Mouse (Mus musculus): ENCODE data around the gene Irf9. TPM values are rescaled to one million over a fixed set of nuclear protein-coding genes. Genes with fewer than 3 reads are reported as not detected.

Irf9 gene
- polyA plus RNA-seq, 1 experiment from 2014 or later, result 27.4 TPM

DNA sequence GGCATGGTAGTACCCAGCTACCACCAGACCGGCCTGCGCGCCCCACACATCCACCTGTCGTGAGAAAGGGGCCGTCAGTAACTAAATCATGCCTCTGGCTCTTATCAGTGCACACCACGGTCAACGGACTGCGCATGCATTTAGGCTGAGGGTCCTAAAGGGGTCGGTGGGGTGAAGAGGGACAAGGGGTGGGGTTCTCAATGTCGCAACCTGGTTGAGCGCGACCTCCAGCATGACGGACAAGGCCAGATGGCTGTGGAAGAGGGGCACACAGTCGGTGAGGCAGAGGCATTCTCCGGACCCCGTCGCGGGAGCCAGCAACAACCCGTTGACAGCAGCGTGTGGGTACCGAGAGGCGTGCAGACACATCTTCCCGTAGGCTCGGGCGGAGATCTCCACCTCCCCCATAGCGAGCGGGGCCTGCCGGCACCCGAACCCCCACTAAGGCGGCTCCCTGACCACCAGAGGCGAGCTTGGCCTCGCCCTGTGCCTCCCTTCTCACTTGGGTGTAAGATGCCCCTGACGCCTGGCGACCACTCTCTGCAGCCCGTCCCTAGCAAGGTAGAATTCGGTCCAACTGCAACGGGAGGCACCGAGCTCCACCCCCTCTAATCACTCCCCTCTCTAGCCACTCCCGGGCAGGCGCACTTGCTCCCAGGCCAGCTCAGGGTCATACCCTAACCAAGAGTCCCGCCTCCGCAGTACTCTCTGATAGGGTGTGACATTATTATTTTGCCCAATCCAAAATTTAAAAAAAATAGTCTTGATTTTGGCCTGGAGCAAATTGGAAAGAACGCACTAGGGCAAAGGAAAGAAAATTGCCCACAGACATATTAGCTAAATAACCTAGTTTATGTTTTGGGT, 18.4 kb upstream of the Irf9 start, which contains the start of gene Emc9:
Emc9 (minus strand) TSS at position 601 of the 864 bp plus-strand sequence.
- no peak within 1 kb of the TSS for H3K27ac ChIP-seq

DNA sequence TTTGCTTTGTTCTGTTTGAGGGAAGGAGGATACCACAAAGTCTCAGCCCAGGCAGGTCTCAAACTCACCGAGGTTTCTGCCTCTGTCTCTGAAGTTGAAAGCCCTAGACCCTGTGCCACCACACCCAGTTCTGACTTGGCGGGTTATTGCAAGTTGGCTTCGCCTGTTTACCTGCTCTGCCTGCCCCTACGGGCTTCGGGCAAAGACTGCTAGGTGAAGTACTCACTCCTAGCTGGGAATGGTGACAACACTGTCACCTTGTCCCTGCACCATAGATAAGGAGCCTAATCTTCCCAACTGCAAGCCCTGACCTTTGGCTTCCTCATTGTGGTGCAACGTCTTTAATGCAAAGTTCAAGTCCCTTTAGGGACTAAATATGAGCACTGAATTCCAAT, 17.8 kb upstream of the Irf9 start:
- no peak for DNase-seq (ENCODE audit: low spot score)
- peak overlapping the region; percentile 91; the same call in 1 of the 2 replicates for H3K4me2 ChIP-seq (ENCODE audit: low read length)
- H3K27me3 ChIP-seq (ENCODE audit: insufficient read depth, low read length), result no peaks in the 10 kb centered on the region
- peaks cover 10% of the 10 kb centered on the region; the same call in 1 of the 2 replicates for H3K36me3 ChIP-seq (ENCODE audit: insufficient read depth, low read length)
- no peaks in the 10 kb centered on the region for H3K9me3 ChIP-seq (replicated peaks; ENCODE audit: low read length)
- ATAC-seq (replicated peaks; ENCODE audit: low FRiP score, low read depth), result no peak
- H3K9ac ChIP-seq (ENCODE audit: low read depth, low read length), result no peak overlapping the region
- H3K4me1 ChIP-seq (replicated peaks; ENCODE audit: insufficient read depth, low read length), result no peaks in the 10 kb centered on the region
- WGBS, result 64% methylated on average over 6 of the region's 6 CpGs
- no peak overlapping the region for H3K4me3 ChIP-seq (replicated peaks; ENCODE audit: low read depth, low read length)
- no peak overlapping the region for H3K27ac ChIP-seq
- no peak for TF ChIP-seq CTCF (IDR thresholded peaks at IDR 0.05; ENCODE audit: low read depth)

More for the DNA sequence above, 18.4 kb upstream of the Irf9 start, which contains the start of gene Emc9:
- H3K4me1 ChIP-seq (replicated peaks; ENCODE audit: insufficient read depth, low read length), result no peaks in the 10 kb centered on the region
- H3K4me2 ChIP-seq (ENCODE audit: low read length), result peak within 1 kb of the TSS; percentile 91
- DNase-seq (ENCODE audit: low spot score) (peak; percentile 60), ATAC-seq (replicated peaks; ENCODE audit: low FRiP score, low read depth) (peak; percentile 68; the same call in 1 of the 2 replicates)
- H3K9me3 ChIP-seq (replicated peaks; ENCODE audit: low read length), result no peaks in the 10 kb centered on the region
- 6% methylated on average over 43 of the region's 43 CpGs for WGBS
- H3K4me3 ChIP-seq (replicated peaks; ENCODE audit: low read depth, low read length), result peak within 1 kb of the TSS; percentile 47
- no peak for TF ChIP-seq CTCF (IDR thresholded peaks at IDR 0.05; ENCODE audit: low read depth)
- peaks cover 17% of the 10 kb centered on the region for H3K36me3 ChIP-seq (ENCODE audit: insufficient read depth, low read length)
- peak within 1 kb of the TSS; percentile 61 for H3K9ac ChIP-seq (ENCODE audit: low read depth, low read length)
- no peaks in the 10 kb centered on the region for H3K27me3 ChIP-seq (ENCODE audit: insufficient read depth, low read length)

DNA sequence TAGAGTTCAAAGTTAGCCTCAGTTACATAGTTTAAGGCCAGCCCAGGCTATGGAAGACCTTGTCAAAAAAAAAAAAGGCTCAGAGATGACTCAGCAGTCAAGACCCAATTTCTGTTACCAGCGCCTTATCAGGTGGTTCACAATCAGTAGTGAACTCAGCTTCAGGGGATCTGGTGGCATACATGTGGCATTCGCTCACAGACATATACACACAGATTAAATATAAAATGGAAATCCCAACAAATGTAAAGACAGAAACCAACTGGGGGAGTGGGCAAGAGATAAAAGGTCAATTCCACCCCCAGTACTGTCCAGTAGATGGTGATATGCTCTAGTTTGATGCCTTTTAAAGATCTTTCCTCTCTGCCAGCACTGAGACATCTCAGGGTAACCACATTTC, 17.2 kb upstream of the Irf9 start:
- 90% methylated on average over 2 of the region's 2 CpGs for WGBS
- H3K4me3 ChIP-seq (replicated peaks; ENCODE audit: low read depth, low read length), result no peak overlapping the region
- no peaks in the 10 kb centered on the region for H3K9me3 ChIP-seq (replicated peaks; ENCODE audit: low read length)
- H3K36me3 ChIP-seq (ENCODE audit: insufficient read depth, low read length), result peaks cover 7% of the 10 kb centered on the region; the same call in 1 of the 2 replicates
- DNase-seq (ENCODE audit: low spot score), result no peak
- no peak for ATAC-seq (replicated peaks; ENCODE audit: low FRiP score, low read depth)
- H3K27ac ChIP-seq, result no peak overlapping the region
- H3K4me2 ChIP-seq (ENCODE audit: low read length), result no peak overlapping the region
- H3K27me3 ChIP-seq (ENCODE audit: insufficient read depth, low read length), result no peaks in the 10 kb centered on the region
- H3K9ac ChIP-seq (ENCODE audit: low read depth, low read length), result no peak overlapping the region
- H3K4me1 ChIP-seq (replicated peaks; ENCODE audit: insufficient read depth, low read length), result no peaks in the 10 kb centered on the region
- TF ChIP-seq CTCF (IDR thresholded peaks at IDR 0.05; ENCODE audit: low read depth), result no peak

GRCm38 (mm10) chr14:55589271-55589670, 14.1 kb upstream of the Irf9 start:
- H3K4me2 ChIP-seq (ENCODE audit: low read length), result no peak overlapping the region
- H3K9ac ChIP-seq (ENCODE audit: low read depth, low read length), result no peak overlapping the region
- H3K9me3 ChIP-seq (replicated peaks; ENCODE audit: low read length), result no peaks in the 10 kb centered on the region
- ATAC-seq (replicated peaks; ENCODE audit: low FRiP score, low read depth), result no peak
- no peak overlapping the region for H3K4me3 ChIP-seq (replicated peaks; ENCODE audit: low read depth, low read length)
- DNase-seq (ENCODE audit: low spot score), result no peak
- TF ChIP-seq CTCF (IDR thresholded peaks at IDR 0.05; ENCODE audit: low read depth), result no peak
- WGBS, result 94% methylated on average over 5 of the region's 5 CpGs
- H3K4me1 ChIP-seq (replicated peaks; ENCODE audit: insufficient read depth, low read length), result peaks cover 15% of the 10 kb centered on the region; the same call in 1 of the 2 replicates
- peaks cover 8% of the 10 kb centered on the region for H3K36me3 ChIP-seq (ENCODE audit: insufficient read depth, low read length)
- H3K27ac ChIP-seq, result no peak overlapping the region
- no peaks in the 10 kb centered on the region for H3K27me3 ChIP-seq (ENCODE audit: insufficient read depth, low read length)

DNA sequence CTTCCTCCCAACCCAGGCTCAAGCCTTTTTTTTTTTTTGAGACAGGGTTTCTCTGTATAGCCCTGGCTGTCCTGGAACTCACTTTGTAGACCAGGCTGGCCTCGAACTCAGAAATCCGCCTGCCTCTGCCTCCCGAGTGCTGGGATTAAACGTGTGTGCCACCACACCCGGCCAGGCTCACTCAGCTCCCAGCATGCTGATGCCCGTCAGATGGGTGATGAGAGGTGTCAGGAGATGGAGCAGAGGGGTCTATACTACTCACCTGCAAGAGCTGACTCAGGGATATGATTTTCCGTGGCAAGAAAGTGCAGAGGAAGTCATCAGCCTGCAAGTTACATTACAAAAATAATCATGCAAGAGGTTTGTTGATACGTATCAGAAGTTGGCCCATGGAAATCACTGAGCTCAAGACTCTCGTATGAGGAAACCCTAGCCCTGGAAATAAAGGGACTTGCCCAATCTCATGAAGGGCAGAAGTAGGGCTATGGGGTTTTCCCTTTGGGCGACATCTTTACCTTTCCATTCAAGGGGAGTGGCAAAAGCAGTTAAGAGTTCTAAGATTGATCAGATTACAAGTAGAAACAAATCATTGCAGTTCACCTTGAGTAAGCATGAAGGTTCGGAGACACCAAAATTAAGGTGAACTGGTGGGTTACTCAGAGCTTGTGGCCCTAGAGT, 13.5 kb upstream of the Irf9 start:
- peak overlapping the region; percentile 99 for H3K27ac ChIP-seq
- no peak for ATAC-seq (replicated peaks; ENCODE audit: low FRiP score, low read depth)

DNA sequence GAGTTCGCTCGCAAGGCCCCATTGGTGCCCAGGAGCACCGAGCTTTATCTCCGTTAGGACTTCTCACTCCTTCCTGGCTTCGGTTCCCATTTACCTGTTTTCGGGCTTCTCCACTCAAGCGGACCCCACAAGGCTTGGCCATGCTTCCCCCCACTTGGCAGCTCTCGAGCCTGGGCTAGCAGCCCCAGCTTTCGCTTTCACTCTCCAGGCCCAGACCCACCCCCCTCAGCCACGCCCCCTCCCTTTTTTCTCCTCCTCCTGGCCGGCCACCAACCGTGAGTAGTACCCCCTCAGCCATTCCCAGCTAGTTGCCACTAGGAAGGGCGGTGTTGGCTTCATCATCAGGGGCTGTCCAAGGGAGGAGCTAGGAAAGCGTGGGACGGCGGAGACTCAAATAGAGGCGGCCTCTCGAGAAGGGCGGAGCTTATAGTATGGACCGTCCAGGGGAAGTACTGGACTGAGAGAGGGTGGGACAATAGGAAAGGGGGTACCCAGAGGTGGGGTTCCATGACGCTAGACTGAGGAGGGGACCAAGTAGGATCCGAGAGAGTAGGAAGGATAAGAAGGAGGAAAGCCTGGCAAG, 12.5 kb upstream of the Irf9 start, which contains the start of gene Psme2:
Psme2 (minus strand) TSS at position 366 of the 583 bp plus-strand sequence.
- ATAC-seq (replicated peaks; ENCODE audit: low FRiP score, low read depth) (peak; percentile 94), DNase-seq (ENCODE audit: low spot score) (peak; percentile 100)
- Histone ChIP-seq H3K9me3 (replicated peaks; ENCODE audit: low read length) (no peaks in the 10 kb centered on the region), H3K27ac (peak within 1 kb of the TSS; percentile 99), H3K36me3 (ENCODE audit: insufficient read depth, low read length) (peaks cover 22% of the 10 kb centered on the region), H3K4me3 (replicated peaks; ENCODE audit: low read depth, low read length) (peak within 1 kb of the TSS; percentile 94), H3K4me1 (replicated peaks; ENCODE audit: insufficient read depth, low read length) (peaks cover 15% of the 10 kb centered on the region; the same call in 1 of the 2 replicates), H3K4me2 (ENCODE audit: low read length) (peak within 1 kb of the TSS; percentile 96), H3K9ac (ENCODE audit: low read depth, low read length) (peak within 1 kb of the TSS; percentile 92), H3K27me3 (ENCODE audit: insufficient read depth, low read length) (no peaks in the 10 kb centered on the region)
- WGBS, result under 1% methylated on average over 22 of the region's 22 CpGs
- TF ChIP-seq CTCF (IDR thresholded peaks at IDR 0.05; ENCODE audit: low read depth), result 0 out of 2 replicates have a peak, but pooled peaks have one; percentile 26

More for the DNA sequence above, 13.5 kb upstream of the Irf9 start:
- no peak for TF ChIP-seq CTCF (IDR thresholded peaks at IDR 0.05; ENCODE audit: low read depth)
- Histone ChIP-seq H3K4me3 (replicated peaks; ENCODE audit: low read depth, low read length) (peak overlapping the region; percentile 94), H3K4me1 (replicated peaks; ENCODE audit: insufficient read depth, low read length) (peaks cover 15% of the 10 kb centered on the region; the same call in 1 of the 2 replicates), H3K9ac (ENCODE audit: low read depth, low read length) (peak overlapping the region; percentile 92), H3K4me2 (ENCODE audit: low read length) (peak overlapping the region; percentile 96), H3K9me3 (replicated peaks; ENCODE audit: low read length) (no peaks in the 10 kb centered on the region), H3K36me3 (ENCODE audit: insufficient read depth, low read length) (peaks cover 14% of the 10 kb centered on the region), H3K27me3 (ENCODE audit: insufficient read depth, low read length) (no peaks in the 10 kb centered on the region)
- WGBS, result 77% methylated on average over 11 of the region's 11 CpGs
- DNase-seq (ENCODE audit: low spot score), result no peak

Measured in kidney, postnatal 0 days (tissue).